Mouse (Mus musculus): Measurements from ENCODE around the gene Plxna2. TPM values are rescaled to one million over a fixed set of nuclear protein-coding genes. Genes with fewer than 3 reads are reported as not detected.

The Plxna2 gene
- polyA plus RNA-seq, 1 experiment from 2014 or later: 8.5 TPM

DNA sequence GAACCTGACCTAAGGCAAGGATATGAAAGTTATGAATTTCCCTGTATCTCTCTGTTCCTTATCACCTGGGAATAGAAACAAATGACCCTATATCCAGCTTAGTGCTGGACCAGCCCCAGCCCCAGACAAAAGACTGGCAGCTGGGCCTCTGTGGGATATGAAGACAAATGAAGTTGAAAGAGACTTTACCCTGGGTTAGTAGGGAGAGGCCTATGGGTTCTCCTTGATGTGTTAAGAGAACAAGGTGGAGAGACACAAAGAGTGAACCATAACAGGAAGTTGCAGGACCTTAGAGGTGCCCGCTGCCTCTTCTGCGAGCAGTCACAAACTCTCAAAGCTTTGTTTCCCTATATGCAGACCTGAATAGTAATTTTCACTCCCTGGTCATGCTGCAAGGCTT is 76.8 kb downstream of the Plxna2 start:
- no peaks in the 10 kb centered on the region for H3K27me3 ChIP-seq
- no peak for ATAC-seq (ENCODE audit: borderline replicate concordance, extremely low read depth, low FRiP score, low TSS enrichment)
- no peak overlapping the region for H3K9ac ChIP-seq
- WGBS: 84% methylated on average over 2 of the region's 2 CpGs
- no peaks in the 10 kb centered on the region for H3K36me3 ChIP-seq
- no peak overlapping the region for H3K4me3 ChIP-seq
- H3K4me1 ChIP-seq: peaks cover 4% of the 10 kb centered on the region; the same call in 1 of the 2 replicates
- H3K27ac ChIP-seq: no peak overlapping the region
- H3K9me3 ChIP-seq: no peaks in the 10 kb centered on the region
- H3K4me2 ChIP-seq: no peak overlapping the region

DNA sequence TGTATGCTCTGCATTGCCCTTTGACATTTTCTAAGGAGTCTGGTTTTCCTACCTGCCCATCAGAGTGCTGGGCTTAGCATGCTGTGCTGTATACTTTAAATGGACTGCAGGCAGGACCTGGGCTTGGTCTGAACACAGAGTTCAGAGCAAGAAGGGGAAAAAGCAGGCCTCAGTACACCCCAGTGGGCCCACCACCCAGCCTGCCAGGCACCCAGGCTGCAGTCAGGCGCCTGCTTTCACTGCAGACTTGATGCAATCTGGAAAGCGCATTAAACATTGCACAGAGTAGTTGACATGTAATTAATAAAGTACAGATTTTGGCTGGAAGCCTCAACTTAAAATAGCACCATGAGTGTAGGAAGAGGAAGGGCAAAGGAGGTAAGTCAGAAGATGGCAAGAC is 79.4 kb downstream of the Plxna2 start:
- 37% methylated on average over 2 of the region's 2 CpGs for WGBS
- H3K27me3 ChIP-seq: no peaks in the 10 kb centered on the region
- H3K4me1 ChIP-seq: peaks cover 4% of the 10 kb centered on the region; the same call in 1 of the 2 replicates
- H3K4me2 ChIP-seq: no peak overlapping the region
- no peak overlapping the region for H3K4me3 ChIP-seq
- no peak for ATAC-seq (ENCODE audit: borderline replicate concordance, extremely low read depth, low FRiP score, low TSS enrichment)
- no peaks in the 10 kb centered on the region for H3K36me3 ChIP-seq
- no peak overlapping the region for H3K9ac ChIP-seq
- H3K27ac ChIP-seq: no peak overlapping the region
- H3K9me3 ChIP-seq: no peaks in the 10 kb centered on the region

DNA sequence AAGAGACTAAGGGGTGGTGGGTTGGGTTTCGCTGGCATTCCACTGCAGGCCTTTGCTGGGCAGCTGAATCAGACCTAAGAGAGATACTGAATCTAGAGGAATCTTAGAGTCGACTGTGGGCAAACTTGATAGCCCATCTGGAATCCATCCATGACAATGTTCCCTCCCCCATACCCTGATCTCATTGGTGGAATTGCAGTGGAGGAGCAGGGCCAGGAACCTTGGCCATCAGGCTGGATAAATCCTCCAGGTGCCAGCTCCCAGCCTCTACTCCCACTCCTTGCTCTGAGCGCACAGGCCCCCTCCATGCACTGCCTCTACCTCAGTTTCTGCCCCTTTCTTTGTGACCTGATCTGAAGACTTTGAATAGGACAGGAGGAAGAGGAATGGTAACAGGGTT is 81.3 kb downstream of the Plxna2 start:
- Histone ChIP-seq H3K4me1 (peaks cover 4% of the 10 kb centered on the region; the same call in 1 of the 2 replicates), H3K36me3 (no peaks in the 10 kb centered on the region), H3K4me3 (no peak overlapping the region), H3K4me2 (no peak overlapping the region), H3K27me3 (no peaks in the 10 kb centered on the region), H3K27ac (no peak overlapping the region), H3K9me3 (no peaks in the 10 kb centered on the region), H3K9ac (no peak overlapping the region)
- ATAC-seq (ENCODE audit: borderline replicate concordance, extremely low read depth, low FRiP score, low TSS enrichment): no peak
- 75% methylated on average over 3 of the region's 3 CpGs for WGBS

DNA sequence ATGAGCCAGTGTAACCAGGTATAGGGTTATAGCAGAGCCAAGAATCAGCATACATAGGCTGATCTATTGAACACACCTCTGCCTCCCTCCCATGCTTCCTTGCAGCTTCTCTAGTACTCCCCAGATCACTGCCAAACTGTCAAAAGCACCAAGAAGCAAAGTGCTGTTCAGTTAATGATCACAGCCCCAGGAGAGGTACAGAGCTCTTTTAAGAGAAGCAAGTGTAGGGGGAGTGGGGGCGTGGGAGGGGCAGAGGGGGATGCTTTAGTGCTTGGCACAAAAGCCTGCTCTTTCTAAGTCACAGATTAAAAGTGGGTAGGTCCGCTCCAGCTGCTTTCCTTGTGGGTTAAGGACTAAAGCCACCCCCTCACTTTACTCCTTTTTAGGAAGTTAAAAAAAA is 85.2 kb downstream of the Plxna2 start:
- no peak for ATAC-seq (ENCODE audit: borderline replicate concordance, extremely low read depth, low FRiP score, low TSS enrichment)
- Histone ChIP-seq H3K4me3 (no peak overlapping the region), H3K9me3 (no peaks in the 10 kb centered on the region), H3K4me2 (no peak overlapping the region), H3K9ac (no peak overlapping the region), H3K27ac (no peak overlapping the region), H3K27me3 (no peaks in the 10 kb centered on the region), H3K4me1 (no peaks in the 10 kb centered on the region), H3K36me3 (no peaks in the 10 kb centered on the region)
- WGBS: 53% methylated on average over 2 of the region's 2 CpGs

DNA sequence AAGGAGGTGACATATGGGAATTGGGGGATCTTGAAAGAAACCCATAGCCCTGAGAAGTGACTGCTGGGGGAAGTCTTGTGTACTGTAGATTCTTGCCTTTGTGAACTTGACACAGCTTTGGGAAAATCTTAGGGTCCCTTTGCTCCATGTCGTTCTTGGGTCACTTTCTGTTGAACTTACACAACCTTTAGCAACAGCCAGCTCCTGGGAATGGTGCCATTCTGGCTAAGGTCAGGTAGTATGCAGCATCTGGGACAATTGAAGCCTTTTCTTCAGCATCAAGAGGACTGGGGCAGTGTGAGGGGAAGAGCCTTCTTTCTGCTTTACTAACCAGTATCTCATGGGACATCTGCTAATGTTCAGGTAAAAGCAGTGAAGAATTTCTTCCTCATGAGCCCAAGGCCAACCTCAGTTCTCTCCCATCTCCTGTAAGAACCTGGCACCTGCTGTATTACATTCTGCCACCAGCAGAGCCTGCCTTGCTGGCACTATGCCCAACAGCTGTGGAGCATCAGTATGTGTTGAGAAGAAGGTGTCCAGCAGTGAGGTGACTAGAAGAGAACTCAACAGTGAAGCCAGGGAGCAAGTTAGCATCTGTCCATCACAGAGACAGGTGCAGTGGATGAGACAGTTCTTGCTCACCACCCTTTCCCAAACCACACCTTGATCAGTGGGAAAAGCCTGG is 86.3 kb downstream of the Plxna2 start:
- Histone ChIP-seq H3K9ac (no peak overlapping the region), H3K9me3 (no peaks in the 10 kb centered on the region), H3K27ac (no peak overlapping the region), H3K36me3 (no peaks in the 10 kb centered on the region), H3K4me1 (no peaks in the 10 kb centered on the region), H3K27me3 (no peaks in the 10 kb centered on the region), H3K4me2 (no peak overlapping the region), H3K4me3 (no peak overlapping the region)
- 86% methylated on average over 1 of the region's 1 CpGs for WGBS
- ATAC-seq (ENCODE audit: borderline replicate concordance, extremely low read depth, low FRiP score, low TSS enrichment): no peak

DNA sequence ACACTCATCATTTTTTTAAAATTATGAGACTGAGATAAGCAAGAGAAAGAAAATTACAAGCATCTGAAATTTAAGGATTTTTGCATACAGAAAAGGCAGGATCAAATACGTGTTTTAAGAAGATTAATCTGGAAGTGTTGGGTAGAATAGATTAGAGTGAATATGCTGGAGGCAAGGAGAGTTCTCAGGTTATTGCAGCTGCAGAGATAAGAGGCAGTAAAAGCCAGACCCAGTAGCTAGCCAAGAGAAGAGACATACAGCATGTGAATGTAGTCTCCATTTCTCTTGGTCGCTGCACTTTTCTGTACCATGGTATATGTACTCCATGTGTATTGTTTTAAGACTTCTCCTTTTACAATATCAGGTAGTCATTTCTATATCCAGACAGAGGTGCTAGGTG is 88.5 kb downstream of the Plxna2 start:
- H3K9me3 ChIP-seq: no peaks in the 10 kb centered on the region
- no peak overlapping the region for H3K4me2 ChIP-seq
- no peak overlapping the region for H3K27ac ChIP-seq
- H3K4me1 ChIP-seq: no peaks in the 10 kb centered on the region
- no peaks in the 10 kb centered on the region for H3K27me3 ChIP-seq
- H3K9ac ChIP-seq: no peak overlapping the region
- no peak overlapping the region for H3K4me3 ChIP-seq
- 71% methylated on average over 2 of the region's 2 CpGs for WGBS
- ATAC-seq (ENCODE audit: borderline replicate concordance, extremely low read depth, low FRiP score, low TSS enrichment): no peak
- no peaks in the 10 kb centered on the region for H3K36me3 ChIP-seq

DNA sequence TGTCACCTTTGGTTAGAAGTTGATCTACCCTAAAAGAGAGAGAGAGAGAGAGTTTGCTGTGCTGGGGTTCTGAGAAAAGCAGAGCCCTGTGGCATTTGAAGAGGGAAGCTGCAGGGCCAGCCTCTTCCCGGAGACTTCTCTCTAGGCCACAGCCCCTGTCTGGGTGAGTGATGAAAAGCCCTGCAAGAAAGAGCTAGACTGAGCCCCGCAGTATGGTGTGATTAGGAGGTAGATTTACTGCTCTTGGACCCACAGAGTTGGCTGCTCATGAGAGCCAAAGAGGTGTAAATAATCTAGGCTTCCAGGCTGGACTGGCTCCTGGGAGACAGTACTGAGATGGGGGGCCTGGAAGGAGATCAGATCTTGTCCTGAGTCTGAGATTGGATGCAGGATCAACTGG is 94.4 kb downstream of the Plxna2 start:
- Histone ChIP-seq H3K4me3 (no peak overlapping the region), H3K4me2 (no peak overlapping the region), H3K9ac (no peak overlapping the region), H3K27ac (no peak overlapping the region), H3K36me3 (no peaks in the 10 kb centered on the region), H3K9me3 (no peaks in the 10 kb centered on the region), H3K27me3 (no peaks in the 10 kb centered on the region), H3K4me1 (no peaks in the 10 kb centered on the region)
- ATAC-seq (ENCODE audit: borderline replicate concordance, extremely low read depth, low FRiP score, low TSS enrichment): no peak
- WGBS: 21% methylated on average over 2 of the region's 2 CpGs

DNA sequence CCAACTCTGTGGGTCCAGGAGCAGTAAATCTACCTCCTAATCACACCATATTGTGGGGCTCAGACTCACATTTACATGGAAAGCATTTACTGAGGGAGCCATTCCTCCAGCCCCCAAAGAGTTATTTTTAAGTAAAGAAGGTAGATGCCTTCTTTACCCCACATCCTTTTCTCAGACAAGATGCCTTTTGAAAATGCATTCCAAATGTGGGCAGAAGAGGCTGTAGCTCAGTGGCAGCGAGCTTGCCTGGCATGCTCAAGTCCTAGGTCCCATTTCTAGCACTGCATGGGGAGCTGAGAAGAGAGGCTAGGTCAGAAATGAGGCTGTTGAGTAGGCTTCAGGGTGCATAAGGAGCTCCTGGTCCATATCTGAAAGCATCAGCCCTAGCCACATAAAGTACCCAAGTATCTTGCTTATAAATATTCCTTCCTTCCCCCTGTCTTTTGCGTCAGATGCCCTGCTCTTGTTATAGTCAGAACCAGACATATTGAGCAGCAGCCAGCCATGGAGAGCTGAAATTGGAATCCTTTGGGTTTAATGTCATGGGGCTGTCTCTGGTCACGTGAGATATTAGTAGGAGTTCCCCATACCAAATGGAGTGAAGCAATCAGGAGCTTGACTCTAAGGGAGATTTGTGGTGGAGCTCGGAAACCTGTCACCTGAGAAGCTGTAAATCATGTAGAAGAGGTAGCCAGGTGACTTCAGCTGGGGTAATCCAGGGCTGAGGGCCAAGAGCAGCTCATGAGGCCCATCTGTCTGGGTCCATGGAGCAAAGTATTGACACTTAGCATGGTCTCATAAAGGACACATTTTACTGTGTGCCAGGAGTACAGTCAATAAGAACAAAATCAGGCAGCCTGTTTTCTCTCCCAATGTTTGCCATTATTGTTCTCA is 96.4 kb downstream of the Plxna2 start:
- H3K4me1 ChIP-seq: no peaks in the 10 kb centered on the region
- no peaks in the 10 kb centered on the region for H3K36me3 ChIP-seq
- H3K4me2 ChIP-seq: no peak overlapping the region
- H3K27ac ChIP-seq: no peak overlapping the region
- no peaks in the 10 kb centered on the region for H3K9me3 ChIP-seq
- H3K27me3 ChIP-seq: no peaks in the 10 kb centered on the region
- no peak for ATAC-seq (ENCODE audit: borderline replicate concordance, extremely low read depth, low FRiP score, low TSS enrichment)
- WGBS: 77% methylated on average over 4 of the region's 4 CpGs
- H3K9ac ChIP-seq: no peak overlapping the region
- no peak overlapping the region for H3K4me3 ChIP-seq

DNA sequence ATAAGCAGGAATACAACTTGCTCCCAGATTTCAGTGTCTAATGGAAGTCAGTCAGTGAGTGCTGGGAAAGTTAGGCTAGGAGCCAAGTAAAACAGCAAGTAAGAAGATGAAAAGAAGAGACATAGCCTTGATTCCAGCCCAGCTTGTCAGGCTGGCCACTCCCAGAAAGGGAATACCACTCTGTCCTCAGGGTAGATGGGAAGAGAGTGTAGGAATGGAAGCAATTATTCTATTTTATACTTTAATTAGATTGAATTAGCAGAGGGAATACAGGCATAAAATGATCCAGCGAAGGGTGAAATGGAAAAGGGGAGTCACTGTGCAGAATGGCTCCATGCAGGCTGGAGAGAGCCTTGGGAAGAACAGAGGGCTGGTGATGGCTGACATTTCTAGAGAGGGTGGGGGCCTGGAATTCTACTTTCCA is 99.4 kb downstream of the Plxna2 start:
- H3K4me2 ChIP-seq: no peak overlapping the region
- no peak overlapping the region for H3K9ac ChIP-seq
- H3K4me3 ChIP-seq: no peak overlapping the region
- H3K27me3 ChIP-seq: no peaks in the 10 kb centered on the region
- H3K4me1 ChIP-seq: no peaks in the 10 kb centered on the region
- no peak overlapping the region for H3K27ac ChIP-seq
- no peaks in the 10 kb centered on the region for H3K9me3 ChIP-seq
- WGBS: 79% methylated on average over 1 of the region's 1 CpGs
- H3K36me3 ChIP-seq: no peaks in the 10 kb centered on the region
- no peak for ATAC-seq (ENCODE audit: borderline replicate concordance, extremely low read depth, low FRiP score, low TSS enrichment)

DNA sequence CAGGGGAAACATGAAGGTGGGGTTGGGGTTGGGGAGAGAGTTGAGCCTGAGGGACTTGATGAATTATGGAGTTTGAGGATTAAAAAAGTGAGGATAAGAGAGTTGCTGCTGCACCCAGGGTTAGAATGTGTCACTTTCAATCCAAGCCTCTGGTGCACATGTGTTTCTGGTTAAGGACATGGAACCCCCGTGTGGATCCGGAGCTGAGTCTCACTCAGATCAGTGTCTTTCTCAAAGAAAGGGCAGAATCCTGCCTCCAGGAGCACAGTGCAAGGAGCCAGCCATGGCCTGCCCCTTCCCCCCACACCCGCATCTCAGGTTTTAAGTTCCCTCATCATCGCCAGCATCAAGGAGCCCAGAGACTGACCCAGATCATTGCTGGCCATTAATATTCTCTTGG is 102.4 kb downstream of the Plxna2 start:
- H3K9me3 ChIP-seq: no peaks in the 10 kb centered on the region
- H3K27me3 ChIP-seq: no peaks in the 10 kb centered on the region
- H3K4me2 ChIP-seq: no peak overlapping the region
- 59% methylated on average over 4 of the region's 4 CpGs for whole genome bisulfite sequencing
- no peak overlapping the region for H3K9ac ChIP-seq
- H3K4me1 ChIP-seq: no peaks in the 10 kb centered on the region
- ATAC-seq (ENCODE audit: borderline replicate concordance, extremely low read depth, low FRiP score, low TSS enrichment): no peak
- no peaks in the 10 kb centered on the region for H3K36me3 ChIP-seq
- H3K4me3 ChIP-seq: no peak overlapping the region
- no peak overlapping the region for H3K27ac ChIP-seq

DNA sequence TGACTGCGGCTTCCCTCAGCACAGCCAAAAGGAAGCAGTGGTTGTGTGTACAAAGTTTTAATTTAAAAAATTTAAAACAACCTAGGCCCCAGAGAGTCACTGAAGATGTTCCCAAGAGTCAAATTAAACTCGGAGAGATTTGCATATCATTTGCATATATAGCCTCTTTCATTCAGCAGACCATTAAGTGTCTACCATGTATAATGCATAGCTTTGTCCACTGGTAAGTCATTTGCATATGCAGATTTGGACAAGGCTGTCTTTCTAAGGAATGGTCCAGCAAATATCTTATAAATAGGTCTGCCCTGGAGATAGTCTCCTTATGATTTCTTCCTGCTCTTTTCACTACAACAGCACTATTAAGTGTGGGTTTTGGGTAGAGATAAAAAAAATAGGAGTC is 103.2 kb downstream of the Plxna2 start:
- no peaks in the 10 kb centered on the region for H3K27me3 ChIP-seq
- H3K4me1 ChIP-seq: no peaks in the 10 kb centered on the region
- no peak for ATAC-seq (ENCODE audit: borderline replicate concordance, extremely low read depth, low FRiP score, low TSS enrichment)
- H3K9me3 ChIP-seq: no peaks in the 10 kb centered on the region
- H3K4me3 ChIP-seq: no peak overlapping the region
- no peak overlapping the region for H3K9ac ChIP-seq
- no peak overlapping the region for H3K27ac ChIP-seq
- H3K36me3 ChIP-seq: no peaks in the 10 kb centered on the region
- no peak overlapping the region for H3K4me2 ChIP-seq
- WGBS: 84% methylated on average over 2 of the region's 2 CpGs

DNA sequence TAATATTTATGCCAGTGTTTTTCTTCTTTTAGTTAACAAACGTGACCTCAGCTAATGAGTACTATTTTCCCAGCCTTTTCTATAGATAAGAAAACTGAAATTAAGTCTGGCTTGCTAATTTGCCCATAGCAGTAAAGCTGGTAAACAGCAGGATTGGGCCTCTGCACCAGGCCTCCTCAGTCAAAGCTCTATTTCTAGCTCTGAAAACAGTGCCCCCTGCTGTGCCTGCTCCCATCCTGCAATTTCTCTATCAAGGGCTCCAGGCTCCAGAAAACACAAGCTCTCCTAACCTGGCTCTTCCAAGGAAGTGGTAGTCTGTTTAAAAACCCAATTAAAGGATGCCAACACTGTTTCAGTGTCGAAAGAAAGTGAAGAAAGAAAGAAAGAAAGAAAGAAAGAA is 104.3 kb downstream of the Plxna2 start:
- no peak for ATAC-seq (ENCODE audit: borderline replicate concordance, extremely low read depth, low FRiP score, low TSS enrichment)
- Histone ChIP-seq H3K4me2 (no peak overlapping the region), H3K27ac (no peak overlapping the region), H3K27me3 (no peaks in the 10 kb centered on the region), H3K36me3 (no peaks in the 10 kb centered on the region), H3K4me1 (no peaks in the 10 kb centered on the region), H3K9me3 (no peaks in the 10 kb centered on the region), H3K4me3 (no peak overlapping the region), H3K9ac (no peak overlapping the region)
- WGBS: 59% methylated on average over 2 of the region's 2 CpGs
